Mouse (Mus musculus) myocyte (in vitro differentiated cells): ENCODE measurements around the gene Gm16253. TPM values are rescaled to one million over a fixed set of nuclear protein-coding genes. Genes with fewer than 3 reads are reported as not detected.

Source experiments
- H3K27me3 ChIP-seq: one replicate; pipeline ENCODE4 v1.6.1; 2011; ENCODE audit not compliant: control insufficient read depth, insufficient read depth, insufficient read length
- H3K36me3 ChIP-seq: one replicate; pipeline ENCODE4 v1.6.1; 2011; ENCODE audit not compliant: control insufficient read depth, insufficient read depth
- H3K4me2 ChIP-seq: one replicate; pipeline ENCODE4 v1.6.1; 2011; ENCODE audit warnings: low read depth, control low read depth
- H3K4me3 ChIP-seq: one replicate; pipeline ENCODE4 v1.5.1; 2011; ENCODE audit warnings: mild to moderate bottlenecking, control low read depth, moderate library complexity
- H3K79me2 ChIP-seq: one replicate; pipeline ENCODE4 v1.6.1; 2011; ENCODE audit not compliant: control insufficient read depth, insufficient read depth
- H3ac ChIP-seq: one replicate; pipeline ENCODE4 v1.6.1; 2011; ENCODE audit not compliant: control insufficient read depth, insufficient read length
- CEBPB ChIP-seq: IDR thresholded peaks from 2 replicates; pipeline ENCODE4 v1.6.1; 2011; ENCODE audit warnings: mild to moderate bottlenecking, moderate library complexity; ENCODE audit not compliant: poor library complexity, insufficient read depth, severe bottlenecking
- E2F4 ChIP-seq: IDR thresholded peaks from one replicate; pipeline ENCODE4 v1.6.1; 2011; ENCODE audit warnings: mild to moderate bottlenecking, control low read depth, moderate library complexity; ENCODE audit not compliant: insufficient read depth
- MAX ChIP-seq: IDR thresholded peaks from one replicate; pipeline ENCODE4 v1.6.1; 2011; ENCODE audit warnings: low read depth, mild to moderate bottlenecking, control low read depth
- MYOD1 ChIP-seq, 3 experiments: IDR thresholded peaks; one replicate each; pipeline ENCODE4 v1.6.1; 2011; ENCODE audit warnings: control low read depth in 2 of 3, low read depth in 2 of 3, mild to moderate bottlenecking in 2 of 3, moderate library complexity in 1 of 3; ENCODE audit not compliant: insufficient read length in 2 of 3, control insufficient read depth in 1 of 3
- MYOG ChIP-seq, 3 experiments: IDR thresholded peaks; one replicate each; pipeline ENCODE4 v1.6.1; 2011; ENCODE audit warnings: control low read depth in 2 of 3, low read depth in 2 of 3, mild to moderate bottlenecking in 2 of 3; ENCODE audit not compliant: insufficient read length in 2 of 3, control insufficient read depth in 1 of 3, insufficient read depth in 1 of 3
- POLR2A ChIP-seq: IDR thresholded peaks from one replicate; pipeline ENCODE4 v1.6.1; 2011; ENCODE audit warnings: low read depth, mild to moderate bottlenecking, control low read depth, moderate library complexity; ENCODE audit not compliant: insufficient read length
- POLR2AphosphoS2 ChIP-seq: IDR thresholded peaks from one replicate; pipeline ENCODE4 v1.6.1; 2011; ENCODE audit warnings: low read depth, control low read depth; ENCODE audit not compliant: insufficient read length
- REST ChIP-seq: IDR thresholded peaks from one replicate; pipeline ENCODE4 v1.6.1; 2011; ENCODE audit warnings: mild to moderate bottlenecking, control low read depth, moderate library complexity; ENCODE audit not compliant: insufficient read depth, insufficient read length
- SRF ChIP-seq: IDR thresholded peaks from one replicate; pipeline ENCODE4 v1.6.1; 2011; ENCODE audit warnings: low read depth; ENCODE audit not compliant: control insufficient read depth, insufficient read length
- TCF12 ChIP-seq: IDR thresholded peaks from one replicate; pipeline ENCODE4 v1.6.1; 2011; ENCODE audit warnings: mild to moderate bottlenecking, control low read depth; ENCODE audit not compliant: poor library complexity, insufficient read depth, severe bottlenecking
- TCF3 ChIP-seq: IDR thresholded peaks from one replicate; pipeline ENCODE4 v1.6.1; 2011; ENCODE audit warnings: low read depth, control low read depth; ENCODE audit not compliant: insufficient read length
- USF1 ChIP-seq: IDR thresholded peaks from one replicate; pipeline ENCODE4 v1.6.1; 2011; ENCODE audit warnings: low read depth, mild to moderate bottlenecking, control low read depth, moderate library complexity
- polyA plus RNA-seq: library from polyadenylated mRNA; unstranded; fragments of >200 nt; fragmentation: generic; extraction: Trizol; gene quantifications from one replicate; pipeline ENCODE4 v1.2.1, GENCODE M21; 2012; ENCODE audit warnings: missing spikeins

Gene Gm16253
- polyA plus RNA-seq, 1 experiment = 0.25 TPM

DNA sequence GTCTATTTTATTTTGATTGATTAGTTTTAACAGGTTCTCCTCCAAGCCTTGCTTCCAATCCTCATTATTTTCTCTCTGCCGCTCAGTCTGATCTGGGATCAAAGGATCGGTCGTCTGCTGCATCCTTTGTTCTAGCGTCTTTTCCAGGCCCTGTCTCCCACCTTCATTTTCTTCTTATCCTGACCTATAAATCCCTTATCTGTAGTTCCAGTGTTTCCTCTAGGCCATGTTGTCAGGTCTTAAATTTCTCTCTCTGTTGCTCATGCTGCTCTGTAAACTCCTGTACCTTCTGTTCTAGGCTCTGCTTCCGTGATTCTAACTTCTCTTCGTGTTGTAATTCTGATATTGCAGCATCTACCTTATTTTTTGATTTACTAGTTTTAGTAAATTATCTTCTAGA, 36.0 kb upstream of the Gm16253 start:
- H3K79me2 ChIP-seq = no peaks in the 10 kb centered on the region

DNA sequence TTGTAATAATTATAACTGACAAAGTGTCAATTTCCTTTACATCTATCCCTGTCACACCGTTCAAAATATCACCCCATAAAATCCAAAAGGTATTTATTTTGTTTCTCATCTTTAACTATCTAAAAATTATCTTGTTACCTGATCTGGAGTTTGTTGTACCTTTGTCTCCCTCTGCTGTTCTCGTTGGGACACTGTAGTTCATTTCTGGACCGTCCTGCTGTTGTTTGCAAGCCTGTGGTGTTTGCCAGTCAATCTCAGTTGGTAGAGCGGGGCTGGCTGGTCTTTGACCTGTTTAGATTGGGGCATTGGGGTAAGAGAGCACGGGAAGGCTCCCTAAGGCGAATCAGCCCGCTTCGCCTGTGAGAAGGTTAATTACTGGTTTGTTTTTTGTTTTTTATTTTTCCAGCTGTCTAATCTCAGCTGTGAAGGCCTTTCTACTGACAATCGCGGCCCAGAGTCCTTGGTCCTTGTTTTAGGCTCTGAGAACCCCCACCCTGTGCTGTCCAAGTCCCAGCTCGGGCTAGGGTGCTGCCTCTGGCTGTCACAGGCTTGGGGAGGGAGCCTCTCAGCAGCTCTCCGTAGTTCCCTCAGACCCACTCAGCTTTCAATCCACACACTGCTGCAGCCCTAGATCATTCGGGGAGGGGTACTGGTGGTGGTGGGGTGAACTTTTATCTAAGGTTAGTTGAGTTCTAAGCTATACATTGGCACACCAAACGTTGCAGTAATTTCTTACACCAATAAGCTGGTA, 35.3 kb upstream of the Gm16253 start:
- H3K36me3 ChIP-seq = no peaks in the 10 kb centered on the region
- no peaks in the 10 kb centered on the region for H3K79me2 ChIP-seq
- TF ChIP-seq REST (no peak), SRF (no peak), USF1 (no peak), CEBPB (no peak), MYOD1 (IDR thresholded peaks at IDR 0.05; ENCODE audit: control insufficient read depth in 1 of 3, insufficient read length in 2 of 3, low read depth in 2 of 3) (no peak), TCF12 (no peak), MAX (no peak), MYOG (IDR thresholded peaks at IDR 0.05; ENCODE audit: control insufficient read depth in 1 of 3, insufficient read depth in 1 of 3, insufficient read length in 2 of 3, low read depth in 2 of 3) (no peak), POLR2A (no peak), TCF3 (no peak), POLR2AphosphoS2 (no peak), E2F4 (no peak)
- H3ac ChIP-seq = no peak overlapping the region
- no peak overlapping the region for H3K4me2 ChIP-seq
- peaks cover 10% of the 10 kb centered on the region for H3K27me3 ChIP-seq
- no peak overlapping the region for H3K4me3 ChIP-seq

More for the DNA sequence above, 36.0 kb upstream of the Gm16253 start:
- no peaks in the 10 kb centered on the region for H3K36me3 ChIP-seq
- peaks cover 10% of the 10 kb centered on the region for H3K27me3 ChIP-seq
- H3K4me3 ChIP-seq = no peak overlapping the region
- H3ac ChIP-seq = no peak overlapping the region
- TF ChIP-seq USF1 = no peak
- no peak for TF ChIP-seq MYOD1 (IDR thresholded peaks at IDR 0.05; ENCODE audit: control insufficient read depth in 1 of 3, insufficient read length in 2 of 3, low read depth in 2 of 3)
- TF ChIP-seq POLR2A = no peak
- TF ChIP-seq TCF12 = no peak
- no peak overlapping the region for H3K4me2 ChIP-seq

DNA sequence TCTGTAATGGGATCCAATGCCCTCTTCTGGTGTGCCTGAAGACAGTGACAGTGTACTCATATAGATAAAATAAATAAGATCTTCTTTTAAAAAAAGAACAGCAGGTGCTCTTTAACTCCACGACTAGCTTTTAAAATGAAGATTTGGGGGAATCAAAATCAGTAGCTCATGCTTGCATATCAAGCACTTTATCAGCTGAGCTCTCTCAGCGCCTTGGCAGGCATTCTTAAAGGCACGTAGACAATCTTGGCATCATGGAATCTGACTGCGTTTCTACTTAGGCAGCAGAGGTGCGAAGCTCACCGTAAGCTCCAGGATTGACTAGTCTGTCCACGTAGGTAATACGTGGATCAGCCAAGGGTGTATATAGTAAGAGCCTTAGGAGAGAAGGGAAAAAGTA, 34.2 kb upstream of the Gm16253 start:
- no peak overlapping the region for H3ac ChIP-seq
- no peaks in the 10 kb centered on the region for H3K36me3 ChIP-seq
- peaks cover 10% of the 10 kb centered on the region for H3K27me3 ChIP-seq
- H3K79me2 ChIP-seq = no peaks in the 10 kb centered on the region
- TF ChIP-seq MAX (no peak), SRF (no peak), TCF3 (no peak), MYOD1 (IDR thresholded peaks at IDR 0.05; ENCODE audit: control insufficient read depth in 1 of 3, insufficient read length in 2 of 3, low read depth in 2 of 3) (no peak), TCF12 (no peak), MYOG (IDR thresholded peaks at IDR 0.05; ENCODE audit: control insufficient read depth in 1 of 3, insufficient read depth in 1 of 3, insufficient read length in 2 of 3, low read depth in 2 of 3) (no peak), REST (no peak), POLR2A (no peak), CEBPB (no peak), USF1 (no peak), E2F4 (no peak), POLR2AphosphoS2 (no peak)
- no peak overlapping the region for H3K4me3 ChIP-seq
- H3K4me2 ChIP-seq = no peak overlapping the region

DNA sequence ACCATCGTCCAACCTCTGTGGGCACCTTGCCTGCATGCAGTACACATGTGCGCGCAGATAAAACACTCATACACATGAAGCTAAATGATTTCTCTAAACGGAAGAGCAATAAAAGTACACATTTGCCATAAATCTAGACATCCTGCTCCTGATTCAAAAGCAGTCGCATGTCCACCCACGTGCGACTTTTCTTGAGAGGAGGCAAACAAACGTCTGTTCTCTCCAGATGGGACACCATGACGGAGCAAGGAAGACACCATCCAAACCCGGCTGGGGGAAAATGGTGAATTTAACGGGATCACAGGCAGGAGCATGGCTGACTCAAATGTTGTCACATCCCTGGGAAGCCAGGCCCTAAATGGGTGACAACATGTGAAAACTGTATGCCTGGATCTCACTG, 33.4 kb upstream of the Gm16253 start:
- no peaks in the 10 kb centered on the region for H3K36me3 ChIP-seq
- H3ac ChIP-seq = no peak overlapping the region
- TF ChIP-seq POLR2A (no peak), MYOD1 (IDR thresholded peaks at IDR 0.05; ENCODE audit: control insufficient read depth in 1 of 3, insufficient read length in 2 of 3, low read depth in 2 of 3) (no peak), MAX (no peak), MYOG (IDR thresholded peaks at IDR 0.05; ENCODE audit: control insufficient read depth in 1 of 3, insufficient read depth in 1 of 3, insufficient read length in 2 of 3, low read depth in 2 of 3) (no peak)
- H3K79me2 ChIP-seq = no peaks in the 10 kb centered on the region
- peaks cover 10% of the 10 kb centered on the region for H3K27me3 ChIP-seq
- H3K4me3 ChIP-seq = no peak overlapping the region
- H3K4me2 ChIP-seq = no peak overlapping the region

DNA sequence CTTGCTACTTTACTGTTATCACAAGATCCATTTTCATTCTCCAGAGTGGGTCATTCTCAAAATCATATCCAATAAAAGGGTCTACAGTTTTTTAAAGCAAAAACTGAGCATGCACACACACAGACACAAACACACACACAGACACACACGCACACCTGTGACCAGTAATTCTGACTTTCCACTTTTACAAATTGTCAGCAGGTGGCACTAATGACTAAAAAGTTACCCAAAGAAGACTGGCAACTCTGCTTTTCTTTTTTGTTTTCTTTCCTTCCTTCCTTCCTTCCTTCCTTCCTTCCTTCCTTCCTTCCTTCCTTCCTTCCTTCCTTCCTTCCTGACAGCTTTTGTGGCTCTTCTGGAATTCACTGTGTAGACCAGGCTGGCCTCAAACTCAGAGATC, 31.2 kb upstream of the Gm16253 start:
- Histone ChIP-seq H3ac (no peak overlapping the region), H3K4me3 (no peak overlapping the region), H3K79me2 (no peaks in the 10 kb centered on the region), H3K4me2 (no peak overlapping the region), H3K36me3 (no peaks in the 10 kb centered on the region), H3K27me3 (peaks cover 10% of the 10 kb centered on the region)
- no peak for TF ChIP-seq POLR2A
